Mouse (Mus musculus): Measurements from ENCODE around the gene Camta1. TPM values are rescaled to one million over a fixed set of nuclear protein-coding genes. Genes with fewer than 3 reads are reported as not detected.
"Not testable (repeated sequence)": the region's sequence is repeated elsewhere in the genome, so short reads cannot be mapped to it uniquely, and the experiment has no call there.

Gene Camta1
- polyA plus RNA-seq, 1 experiment from 2014 or later, result 86.8 TPM

- no peak for ATAC-seq (ENCODE audit: insufficient number of reproducible peaks, insufficient read depth, low FRiP score, low read depth)
- no peak overlapping the region for H3K4me3 ChIP-seq (ENCODE audit: low read depth, low read length)
- no peak overlapping the region for H3K4me2 ChIP-seq (replicated peaks; ENCODE audit: low read depth, low read length)
- no peak overlapping the region for H3K27ac ChIP-seq (ENCODE audit: low read length)
- H3K27me3 ChIP-seq (ENCODE audit: control insufficient read depth, insufficient read depth, low read length), result no peaks in the 10 kb centered on the region
- no peaks in the 10 kb centered on the region for H3K9me3 ChIP-seq (ENCODE audit: control insufficient read depth, low read depth, low read length)
- H3K9ac ChIP-seq (replicated peaks; ENCODE audit: low read depth, low read length), result no peak overlapping the region
- WGBS, result 49% methylated on average over 6 of the region's 6 CpGs
- no peaks in the 10 kb centered on the region for H3K4me1 ChIP-seq (ENCODE audit: control insufficient read depth, insufficient read depth, low read length)
- no peaks in the 10 kb centered on the region for H3K36me3 ChIP-seq (ENCODE audit: control insufficient read depth, insufficient read depth, low read length)
Observed at GRCm38 (mm10) chr4:151027001-151027400, 834.7 kb downstream of the Camta1 start.

- Histone ChIP-seq H3K27me3 (ENCODE audit: control insufficient read depth, insufficient read depth, low read length) (no peaks in the 10 kb centered on the region), H3K9me3 (ENCODE audit: control insufficient read depth, low read depth, low read length) (no peaks in the 10 kb centered on the region), H3K36me3 (ENCODE audit: control insufficient read depth, insufficient read depth, low read length) (no peaks in the 10 kb centered on the region), H3K4me2 (replicated peaks; ENCODE audit: low read depth, low read length) (no peak overlapping the region), H3K4me3 (ENCODE audit: low read depth, low read length) (no peak overlapping the region), H3K27ac (ENCODE audit: low read length) (no peak overlapping the region), H3K9ac (replicated peaks; ENCODE audit: low read depth, low read length) (no peak overlapping the region), H3K4me1 (ENCODE audit: control insufficient read depth, insufficient read depth, low read length) (no peaks in the 10 kb centered on the region)
- 77% methylated on average over 9 of the region's 9 CpGs for WGBS
- ATAC-seq (ENCODE audit: insufficient number of reproducible peaks, insufficient read depth, low FRiP score, low read depth), result no peak
Observed at GRCm38 (mm10) chr4:151024152-151024551, 837.5 kb downstream of the Camta1 start.

GRCm38 (mm10) chr4:151017356-151017755, 844.3 kb downstream of the Camta1 start:
- H3K27me3 ChIP-seq (ENCODE audit: control insufficient read depth, insufficient read depth, low read length); H3K4me2 ChIP-seq (replicated peaks; ENCODE audit: low read depth, low read length); H3K4me1 ChIP-seq (ENCODE audit: control insufficient read depth, insufficient read depth, low read length); H3K9me3 ChIP-seq (ENCODE audit: control insufficient read depth, low read depth, low read length); H3K4me3 ChIP-seq (ENCODE audit: low read depth, low read length); ATAC-seq (ENCODE audit: insufficient number of reproducible peaks, insufficient read depth, low FRiP score, low read depth); H3K27ac ChIP-seq (ENCODE audit: low read length); H3K9ac ChIP-seq (replicated peaks; ENCODE audit: low read depth, low read length): not testable (repeated sequence)
- WGBS, result 87% methylated on average over 1 of the region's 1 CpGs
- peaks cover 14% of the 10 kb centered on the region for H3K36me3 ChIP-seq (ENCODE audit: control insufficient read depth, insufficient read depth, low read length)

- Histone ChIP-seq H3K36me3 (ENCODE audit: control insufficient read depth, insufficient read depth, low read length) (peaks cover 14% of the 10 kb centered on the region), H3K27ac (ENCODE audit: low read length) (no peak overlapping the region), H3K4me2 (replicated peaks; ENCODE audit: low read depth, low read length) (no peak overlapping the region), H3K4me3 (ENCODE audit: low read depth, low read length) (no peak overlapping the region), H3K9me3 (ENCODE audit: control insufficient read depth, low read depth, low read length) (no peaks in the 10 kb centered on the region), H3K9ac (replicated peaks; ENCODE audit: low read depth, low read length) (no peak overlapping the region), H3K27me3 (ENCODE audit: control insufficient read depth, insufficient read depth, low read length) (no peaks in the 10 kb centered on the region), H3K4me1 (ENCODE audit: control insufficient read depth, insufficient read depth, low read length) (no peaks in the 10 kb centered on the region)
- ATAC-seq (ENCODE audit: insufficient number of reproducible peaks, insufficient read depth, low FRiP score, low read depth), result no peak
- 80% methylated on average over 10 of the region's 10 CpGs for WGBS
Observed at GRCm38 (mm10) chr4:151015946-151016345, 845.7 kb downstream of the Camta1 start.

DNA sequence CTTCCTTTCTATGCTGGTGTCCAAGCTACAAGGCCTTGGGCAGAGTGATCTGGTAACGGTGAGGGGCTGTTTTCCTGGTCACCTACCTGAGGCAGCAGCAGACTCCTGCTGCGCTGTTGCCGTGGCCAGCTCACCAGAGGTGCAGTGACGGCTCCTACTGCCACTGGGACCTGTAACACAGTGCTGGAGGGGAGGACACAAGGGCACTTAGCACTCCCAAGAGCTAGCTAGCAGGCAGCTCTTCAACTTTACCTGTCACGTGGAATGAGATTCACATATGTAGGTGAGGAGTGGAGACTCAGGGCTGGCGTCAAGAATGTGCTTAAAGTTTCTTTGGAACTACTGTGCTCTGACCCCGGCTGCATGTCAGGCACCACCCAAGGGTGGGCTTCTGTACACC, 851.4 kb downstream of the Camta1 start:
- Histone ChIP-seq H3K9me3 (ENCODE audit: control insufficient read depth, low read depth, low read length) (no peaks in the 10 kb centered on the region), H3K4me3 (ENCODE audit: low read depth, low read length) (no peak overlapping the region), H3K27me3 (ENCODE audit: control insufficient read depth, insufficient read depth, low read length) (no peaks in the 10 kb centered on the region), H3K4me2 (replicated peaks; ENCODE audit: low read depth, low read length) (no peak overlapping the region), H3K4me1 (ENCODE audit: control insufficient read depth, insufficient read depth, low read length) (no peaks in the 10 kb centered on the region), H3K36me3 (ENCODE audit: control insufficient read depth, insufficient read depth, low read length) (peaks cover 6% of the 10 kb centered on the region), H3K9ac (replicated peaks; ENCODE audit: low read depth, low read length) (no peak overlapping the region), H3K27ac (ENCODE audit: low read length) (no peak overlapping the region)
- no peak for ATAC-seq (ENCODE audit: insufficient number of reproducible peaks, insufficient read depth, low FRiP score, low read depth)
- 86% methylated on average over 7 of the region's 7 CpGs for WGBS

GRCm38 (mm10) chr4:151006945-151007344, 854.7 kb downstream of the Camta1 start:
- ATAC-seq (ENCODE audit: insufficient number of reproducible peaks, insufficient read depth, low FRiP score, low read depth), result no peak
- H3K4me1 ChIP-seq (ENCODE audit: control insufficient read depth, insufficient read depth, low read length), result no peaks in the 10 kb centered on the region
- peaks cover 5% of the 10 kb centered on the region; the same call in 1 of the 2 replicates for H3K36me3 ChIP-seq (ENCODE audit: control insufficient read depth, insufficient read depth, low read length)
- no peak overlapping the region for H3K4me2 ChIP-seq (replicated peaks; ENCODE audit: low read depth, low read length)
- no peak overlapping the region for H3K27ac ChIP-seq (ENCODE audit: low read length)
- no peak overlapping the region for H3K9ac ChIP-seq (replicated peaks; ENCODE audit: low read depth, low read length)
- no peaks in the 10 kb centered on the region for H3K27me3 ChIP-seq (ENCODE audit: control insufficient read depth, insufficient read depth, low read length)
- WGBS, result 49% methylated on average over 6 of the region's 6 CpGs
- H3K4me3 ChIP-seq (ENCODE audit: low read depth, low read length), result no peak overlapping the region
- H3K9me3 ChIP-seq (ENCODE audit: control insufficient read depth, low read depth, low read length), result no peaks in the 10 kb centered on the region

DNA sequence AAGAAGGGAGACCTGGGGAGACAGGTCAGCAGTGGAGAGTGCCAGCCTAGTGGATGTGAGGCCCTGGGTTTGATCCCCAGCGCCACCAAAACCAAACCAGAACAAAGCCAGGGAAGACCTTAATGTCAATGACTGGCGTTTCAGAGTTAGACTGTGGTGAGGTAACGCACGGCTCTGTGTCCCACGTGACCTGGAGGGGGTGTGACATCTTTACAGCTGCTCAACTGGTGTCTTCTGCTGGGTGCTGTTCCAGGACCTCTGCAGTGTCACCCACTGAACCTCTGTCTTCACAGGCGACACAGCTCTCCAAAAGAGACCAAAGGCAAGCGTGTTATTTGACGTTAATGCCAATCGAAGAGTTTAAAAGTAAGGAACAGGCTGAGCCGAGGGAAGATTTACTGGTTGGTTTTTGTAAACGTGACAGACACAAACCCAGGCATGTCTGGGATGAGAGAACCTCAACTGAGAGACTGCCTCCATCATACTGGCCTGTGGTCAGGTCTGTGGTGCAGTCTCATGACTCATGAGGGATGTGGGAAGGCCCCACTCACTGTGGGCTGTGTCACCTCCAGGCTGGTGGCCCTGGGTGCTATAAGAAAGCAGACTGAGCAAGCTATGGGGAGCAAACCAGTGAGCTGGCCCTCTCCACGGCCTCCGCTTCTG, 855.9 kb downstream of the Camta1 start:
- H3K4me3 ChIP-seq (ENCODE audit: low read depth, low read length), result no peak overlapping the region
- no peaks in the 10 kb centered on the region for H3K4me1 ChIP-seq (ENCODE audit: control insufficient read depth, insufficient read depth, low read length)
- no peak overlapping the region for H3K27ac ChIP-seq (ENCODE audit: low read length)
- WGBS, result 91% methylated on average over 13 of the region's 13 CpGs
- no peaks in the 10 kb centered on the region for H3K27me3 ChIP-seq (ENCODE audit: control insufficient read depth, insufficient read depth, low read length)
- ATAC-seq (ENCODE audit: insufficient number of reproducible peaks, insufficient read depth, low FRiP score, low read depth), result no peak
- H3K9me3 ChIP-seq (ENCODE audit: control insufficient read depth, low read depth, low read length), result no peaks in the 10 kb centered on the region
- H3K36me3 ChIP-seq (ENCODE audit: control insufficient read depth, insufficient read depth, low read length), result peaks cover 5% of the 10 kb centered on the region; the same call in 1 of the 2 replicates
- no peak overlapping the region for H3K9ac ChIP-seq (replicated peaks; ENCODE audit: low read depth, low read length)
- H3K4me2 ChIP-seq (replicated peaks; ENCODE audit: low read depth, low read length), result no peak overlapping the region

DNA sequence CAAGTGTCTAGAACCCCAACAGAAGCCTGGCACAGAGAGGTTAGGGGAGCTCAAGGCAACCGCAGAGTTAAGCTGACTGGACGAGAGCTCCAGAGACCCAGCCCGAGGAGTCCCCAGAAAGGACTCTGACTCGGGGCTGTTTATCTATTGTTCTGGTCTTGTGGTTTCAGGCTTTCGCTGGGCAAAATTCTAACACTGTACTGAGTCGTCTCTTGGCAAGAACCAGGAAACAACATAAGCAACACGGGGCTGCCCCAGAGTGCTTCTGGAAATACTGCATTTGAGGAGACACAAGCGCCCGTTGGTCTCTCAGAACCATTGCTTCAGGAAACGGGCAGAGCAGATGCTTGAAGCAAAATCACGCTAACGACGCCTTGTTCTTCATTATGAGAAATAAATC, 860.3 kb downstream of the Camta1 start:
- WGBS, result 33% methylated on average over 13 of the region's 13 CpGs

GRCm38 (mm10) chr4:150998626-150999025, 863.0 kb downstream of the Camta1 start:
- H3K9ac ChIP-seq (replicated peaks; ENCODE audit: low read depth, low read length), result no peak overlapping the region
- no peak overlapping the region for H3K4me3 ChIP-seq (ENCODE audit: low read depth, low read length)
- H3K4me2 ChIP-seq (replicated peaks; ENCODE audit: low read depth, low read length), result no peak overlapping the region
- H3K27ac ChIP-seq (ENCODE audit: low read length), result no peak overlapping the region
- H3K9me3 ChIP-seq (ENCODE audit: control insufficient read depth, low read depth, low read length), result no peaks in the 10 kb centered on the region
- WGBS, result 90% methylated on average over 9 of the region's 9 CpGs
- H3K27me3 ChIP-seq (ENCODE audit: control insufficient read depth, insufficient read depth, low read length), result no peaks in the 10 kb centered on the region
- H3K36me3 ChIP-seq (ENCODE audit: control insufficient read depth, insufficient read depth, low read length), result no peaks in the 10 kb centered on the region
- no peaks in the 10 kb centered on the region for H3K4me1 ChIP-seq (ENCODE audit: control insufficient read depth, insufficient read depth, low read length)
- no peak for ATAC-seq (ENCODE audit: insufficient number of reproducible peaks, insufficient read depth, low FRiP score, low read depth)

More for the DNA sequence above, 860.3 kb downstream of the Camta1 start:
- H3K4me1 ChIP-seq (ENCODE audit: control insufficient read depth, insufficient read depth, low read length), result no peaks in the 10 kb centered on the region
- no peak overlapping the region for H3K4me3 ChIP-seq (ENCODE audit: low read depth, low read length)
- no peak overlapping the region for H3K9ac ChIP-seq (replicated peaks; ENCODE audit: low read depth, low read length)
- H3K27ac ChIP-seq (ENCODE audit: low read length), result no peak overlapping the region
- no peaks in the 10 kb centered on the region for H3K27me3 ChIP-seq (ENCODE audit: control insufficient read depth, insufficient read depth, low read length)
- no peak for ATAC-seq (ENCODE audit: insufficient number of reproducible peaks, insufficient read depth, low FRiP score, low read depth)
- no peaks in the 10 kb centered on the region for H3K9me3 ChIP-seq (ENCODE audit: control insufficient read depth, low read depth, low read length)
- H3K4me2 ChIP-seq (replicated peaks; ENCODE audit: low read depth, low read length), result no peak overlapping the region
- H3K36me3 ChIP-seq (ENCODE audit: control insufficient read depth, insufficient read depth, low read length), result peaks cover 5% of the 10 kb centered on the region; the same call in 1 of the 2 replicates

Measured in stomach, embryonic 14.5 days (tissue).